Mouse (Mus musculus): ENCODE measurements around the gene Sun1.

The Sun1 gene

GRCm38 (mm10) chr5:139286142-139286941 is 85.9 kb downstream of the Sun1 start:
- DNase-seq (ENCODE audit: low spot score): no peak

GRCm38 (mm10) chr5:139287099-139287498 is 86.7 kb downstream of the Sun1 start:
- no peak for DNase-seq (ENCODE audit: low spot score)

- no peak for DNase-seq (ENCODE audit: low spot score)
These were observed 87.3 kb downstream of the Sun1 start for GRCm38 (mm10) chr5:139287787-139288186.

- no peak for DNase-seq (ENCODE audit: low spot score)
These were observed 88.2 kb downstream of the Sun1 start for GRCm38 (mm10) chr5:139288591-139288990.

- DNase-seq (ENCODE audit: low spot score): no peak
These were observed 90.2 kb downstream of the Sun1 start for GRCm38 (mm10) chr5:139290467-139291259.

- DNase-seq (ENCODE audit: low spot score): no peak
These were observed 91.5 kb downstream of the Sun1 start for GRCm38 (mm10) chr5:139291811-139292560.

- DNase-seq (ENCODE audit: low spot score): no peak
These were observed 93.7 kb downstream of the Sun1 start for GRCm38 (mm10) chr5:139294089-139294488.

GRCm38 (mm10) chr5:139297092-139297491 is 96.7 kb downstream of the Sun1 start:
- no peak for DNase-seq (ENCODE audit: low spot score)

GRCm38 (mm10) chr5:139297745-139298144 is 97.3 kb downstream of the Sun1 start:
- DNase-seq (ENCODE audit: low spot score): no peak
